Comparison of ENCODE assay signal across 24 mouse cellular contexts in genomic region chr7:44550409-44550678, GRCm38 (mm10). TPM values are rescaled to one million over a fixed set of nuclear protein-coding genes. Genes with fewer than 3 reads are reported as not detected.
A peak's percentile ranks its signal among the peaks of the same experiment; 100 is the strongest.
DNase-seq lines count a peak whose midpoint lies in the region; ATAC-seq and TF ChIP-seq lines count a peak whose summit lies in the region.
"Had no signal": no experiment of that assay in that cellular context is flagged by ENCODE, and none has a peak within 500 bp of the region (broad histone marks: within the 10 kb centered on the region; RNA-seq: fewer than 3 reads in every experiment).

No protein-coding gene starts in this region.

- no peak for ATAC-seq in neural tube, embryonic 13.5 days (ENCODE audit: low read depth)
- ATAC-seq in neural tube, embryonic 15.5 days (ENCODE audit: low FRiP score) = no peak
- no peak for ATAC-seq in G1E (ENCODE audit: extremely low read depth, insufficient number of reproducible peaks, low FRiP score, poor library complexity, severe bottlenecking)
- ATAC-seq: forebrain, embryonic 14.5 days; forebrain, embryonic 16.5 days had no signal

- H3K9me3 ChIP-seq in neural tube, embryonic 13.5 days = no peaks in the 10 kb centered on the region
- no peaks in the 10 kb centered on the region for H3K9me3 ChIP-seq in neural tube, embryonic 15.5 days (replicated peaks)
- no peaks in the 10 kb centered on the region for H3K9me3 ChIP-seq in G1E (replicated peaks)
- H3K9me3 ChIP-seq: embryonic facial prominence, embryonic 13.5 days; embryonic facial prominence, embryonic 15.5 days; forebrain, embryonic 12.5 days had no signal

- peak; percentile 88 for DNase-seq in heart, adult 11 months
- no peak for DNase-seq in heart, adult 8-10 months (ENCODE audit: low spot score)
- no peak for DNase-seq in G1E (ENCODE audit: low spot score)
- peak; percentile 16 for DNase-seq in naive thymus-derived CD4-positive, alpha-beta T cell, adult 2 months (ENCODE audit: low read depth)
- DNase-seq in thymus, postnatal 0 days (ENCODE audit: low spot score) = no peak
- DNase-seq: adrenal gland, adult 2 months; adrenal gland, postnatal 10 days; adrenal gland, postnatal 25 days; cerebellum, adult 11 months; cerebellum, postnatal 36 days; embryo, embryonic 11 days had no signal

- peaks cover 33% of the 10 kb centered on the region for H3K36me3 ChIP-seq in neural tube, embryonic 13.5 days
- H3K36me3 ChIP-seq in neural tube, embryonic 15.5 days = peaks cover 25% of the 10 kb centered on the region
- H3K36me3 ChIP-seq in G1E (replicated peaks) = peaks cover 59% of the 10 kb centered on the region

- TF ChIP-seq CTCF in G1E (IDR thresholded peaks at IDR 0.05; ENCODE audit: low read depth, low read length) = no peak

- no peak overlapping the region for H3K27ac ChIP-seq in neural tube, embryonic 13.5 days (replicated peaks)
- no peak overlapping the region for H3K27ac ChIP-seq in neural tube, embryonic 15.5 days (replicated peaks)
- H3K27ac ChIP-seq: embryonic facial prominence, embryonic 13.5 days; embryonic facial prominence, embryonic 15.5 days; forebrain, embryonic 10.5 days; forebrain, embryonic 12.5 days had no signal

- no peak overlapping the region for H3K4me2 ChIP-seq in neural tube, embryonic 13.5 days
- no peak overlapping the region for H3K4me2 ChIP-seq in neural tube, embryonic 15.5 days
- H3K4me2 ChIP-seq: embryonic facial prominence, embryonic 13.5 days; embryonic facial prominence, embryonic 15.5 days; forebrain, embryonic 12.5 days had no signal

- peak overlapping the region; percentile 8; the same call in 1 of the 2 replicates for H3K9ac ChIP-seq in neural tube, embryonic 13.5 days
- H3K9ac ChIP-seq in neural tube, embryonic 15.5 days (replicated peaks) = no peak overlapping the region
- H3K9ac ChIP-seq: embryonic facial prominence, embryonic 15.5 days; forebrain, embryonic 12.5 days had no signal

- H3K4me3 ChIP-seq in neural tube, embryonic 13.5 days = no peak overlapping the region
- no peak overlapping the region for H3K4me3 ChIP-seq in neural tube, embryonic 15.5 days (replicated peaks)
- H3K4me3 ChIP-seq in G1E (ENCODE audit: low read depth, low read length) = 0 out of 2 replicates have a peak overlapping the region, but pooled peaks have one; percentile 6
- H3K4me3 ChIP-seq: embryonic facial prominence, embryonic 13.5 days; embryonic facial prominence, embryonic 15.5 days; erythroblast, embryonic 14.5 days; forebrain, embryonic 10.5 days had no signal

- 95% methylated on average over 12 of the region's 12 CpGs for WGBS in neural tube, embryonic 13.5 days
- WGBS in neural tube, embryonic 15.5 days = 100% methylated on average over 12 of the region's 12 CpGs

- H3K4me1 ChIP-seq in neural tube, embryonic 13.5 days (replicated peaks) = peaks cover 32% of the 10 kb centered on the region
- H3K4me1 ChIP-seq in neural tube, embryonic 15.5 days = peaks cover 27% of the 10 kb centered on the region
- peaks cover 51% of the 10 kb centered on the region for H3K4me1 ChIP-seq in G1E (ENCODE audit: insufficient read depth, low read depth, low read length)

- H3K27me3 ChIP-seq in neural tube, embryonic 13.5 days = no peaks in the 10 kb centered on the region
- peaks cover under 1% of the 10 kb centered on the region for H3K27me3 ChIP-seq in neural tube, embryonic 15.5 days (replicated peaks)
- no peaks in the 10 kb centered on the region for H3K27me3 ChIP-seq in G1E (ENCODE audit: insufficient read depth, low read length)
- H3K27me3 ChIP-seq: embryonic facial prominence, embryonic 13.5 days; embryonic facial prominence, embryonic 15.5 days had no signal

RNA-seq across cellular contexts. Expression of gene Pold1, which starts 1.7 kb away (rescaled TPM):
- 10 to 100 TPM; 13.4 to 15.9 (median 14.9) TPM for total RNA-seq in heart, adult 8-10 months (2022)
- 22.5 and 22.7 TPM in 2 replicates for polyA plus RNA-seq in neural tube, embryonic 13.5 days (2015; fragmentation: Nextera tagmentation; extraction: Ambion mirVana)
- 18.8 and 38.9 TPM in 2 replicates for polyA plus RNA-seq in neural tube, embryonic 15.5 days (2015; fragmentation: Nextera tagmentation; extraction: Ambion mirVana)
- total RNA-seq in G1E (2014; fragmentation: Nextera tagmentation) = 70.1 and 106 TPM in 2 replicates
- total RNA-seq in G1E (2017) = 54.6 and 72.4 TPM in 2 replicates
- 252 and 268 TPM in 2 replicates for polyA plus RNA-seq in G1E (2012)
- 104 and 118 TPM in 2 replicates for polyA plus RNA-seq in thymus, postnatal 0 days (2015; fragmentation: Nextera tagmentation; extraction: Ambion mirVana)

RNA-seq across cellular contexts. Expression of gene Nr1h2, which starts 3.4 kb away (rescaled TPM):
- 10 to 100 TPM; 42.6 to 56.6 (median 45.5) TPM for total RNA-seq in heart, adult 8-10 months (2022)
- polyA plus RNA-seq in neural tube, embryonic 13.5 days (2015; fragmentation: Nextera tagmentation; extraction: Ambion mirVana) = 60.1 and 65.2 TPM in 2 replicates
- polyA plus RNA-seq in neural tube, embryonic 15.5 days (2015; fragmentation: Nextera tagmentation; extraction: Ambion mirVana) = 54.0 and 62.0 TPM in 2 replicates
- 98.5 and 107 TPM in 2 replicates for total RNA-seq in G1E (2014; fragmentation: Nextera tagmentation)
- 34.0 and 39.0 TPM in 2 replicates for total RNA-seq in G1E (2017)
- polyA plus RNA-seq in G1E (2012) = 223 and 232 TPM in 2 replicates
- polyA plus RNA-seq in thymus, postnatal 0 days (2015; fragmentation: Nextera tagmentation; extraction: Ambion mirVana) = 96.9 and 101 TPM in 2 replicates

RNA-seq across cellular contexts. Expression of gene Spib, which starts 18.5 kb away (rescaled TPM):
- total RNA-seq in heart, adult 8-10 months (2022) = 1 to 10 TPM in 1 of 4 experiments, under 1 TPM in 3; 0.13 to 1.3 (median 0.27) TPM
- 0.13 TPM in 1 of 2 replicates, not detected in the other for polyA plus RNA-seq in neural tube, embryonic 13.5 days (2015; fragmentation: Nextera tagmentation; extraction: Ambion mirVana)
- 7.5 TPM in 1 of 2 replicates, not detected in the other for polyA plus RNA-seq in neural tube, embryonic 15.5 days (2015; fragmentation: Nextera tagmentation; extraction: Ambion mirVana)
- total RNA-seq in G1E (2014; fragmentation: Nextera tagmentation) = not detected in 2 replicates
- not detected in 2 replicates for total RNA-seq in G1E (2017)
- polyA plus RNA-seq in G1E (2012) = not detected in 2 replicates
- polyA plus RNA-seq in thymus, postnatal 0 days (2015; fragmentation: Nextera tagmentation; extraction: Ambion mirVana) = 16.3 and 17.7 TPM in 2 replicates
- total RNA-seq: common myeloid progenitor, adult 5-6 weeks had no signal
- polyA plus RNA-seq: embryonic facial prominence, embryonic 11.5 days; forebrain, embryonic 10.5 days; forebrain, embryonic 12.5 days; forebrain, embryonic 14.5 days; forebrain, embryonic 16.5 days had no signal

RNA-seq across cellular contexts. Expression of gene Napsa, which starts 21.8 kb away (rescaled TPM):
- total RNA-seq in heart, adult 8-10 months (2022) = 1 to 10 TPM in 1 of 4 experiments, under 1 TPM in 3; 0.28 to 1.9 (median 0.37) TPM
- 1.2 and 1.6 TPM in 2 replicates for polyA plus RNA-seq in neural tube, embryonic 13.5 days (2015; fragmentation: Nextera tagmentation; extraction: Ambion mirVana)
- polyA plus RNA-seq in neural tube, embryonic 15.5 days (2015; fragmentation: Nextera tagmentation; extraction: Ambion mirVana) = 1.1 and 4.9 TPM in 2 replicates
- total RNA-seq in G1E (2014; fragmentation: Nextera tagmentation) (1.3 and 2.7 TPM in 2 replicates), G1E (2017) (0.16 and 0.70 TPM in 2 replicates)
- 0.10 and 0.35 TPM in 2 replicates for polyA plus RNA-seq in G1E (2012)
- polyA plus RNA-seq in thymus, postnatal 0 days (2015; fragmentation: Nextera tagmentation; extraction: Ambion mirVana) = 11.1 and 11.3 TPM in 2 replicates
- polyA plus RNA-seq: C2C12 had no signal

RNA-seq across cellular contexts. Expression of gene Mybpc2, which starts 25.9 kb away (rescaled TPM):
- 10 to 100 TPM; 14.6 to 21.4 (median 17.7) TPM for total RNA-seq in heart, adult 8-10 months (2022)
- polyA plus RNA-seq in neural tube, embryonic 13.5 days (2015; fragmentation: Nextera tagmentation; extraction: Ambion mirVana) = 0.08 and 0.22 TPM in 2 replicates
- 0.14 and 0.36 TPM in 2 replicates for polyA plus RNA-seq in neural tube, embryonic 15.5 days (2015; fragmentation: Nextera tagmentation; extraction: Ambion mirVana)
- total RNA-seq in G1E (2014; fragmentation: Nextera tagmentation) (not detected in 2 replicates), G1E (2017) (0.05 TPM in 1 of 2 replicates, not detected in the other)
- not detected in 2 replicates for polyA plus RNA-seq in G1E (2012)
- 0.55 TPM in 2 replicates for polyA plus RNA-seq in thymus, postnatal 0 days (2015; fragmentation: Nextera tagmentation; extraction: Ambion mirVana)
- total RNA-seq: adrenal gland, postnatal 25 days; common myeloid progenitor, adult 5-6 weeks had no signal
- polyA plus RNA-seq: adrenal gland, adult 2 months; brain, embryonic 14.5 days; C2C12; embryonic facial prominence, embryonic 11.5 days; erythroblast, embryonic 14.5 days had no signal

Comparison
In these comparisons a context has a peak if more than half of its experiments do, and no peak if none do; other contexts are left out.
1. DNase-seq: peak in heart, adult 11 months (single experiment) and naive thymus-derived CD4-positive, alpha-beta T cell, adult 2 months (single experiment); none in heart, adult 8-10 months (single experiment), G1E (single experiment) and thymus, postnatal 0 days (single experiment).